8 mouse cellular contexts compared by ENCODE assay signal in genomic region chr8:95037106-95037925, GRCm38 (mm10). TPM values are rescaled to one million over a fixed set of nuclear protein-coding genes. Genes with fewer than 3 reads are reported as not detected.
DNase-seq lines count a peak whose midpoint lies in the region; ATAC-seq and TF ChIP-seq lines count a peak whose summit lies in the region.
"Had no signal": no experiment of that assay in that cellular context is flagged by ENCODE, and none has a peak within 500 bp of the region (broad histone marks: within the 10 kb centered on the region; RNA-seq: fewer than 3 reads in every experiment).

No protein-coding gene starts in this region.

- 45% methylated on average over 7 of the region's 7 CpGs for WGBS in liver, embryonic 12.5 days (ENCODE audit: insufficient replicate concordance)
- 53% methylated on average over 7 of the region's 7 CpGs for WGBS in liver, adult 2 months

- TF ChIP-seq CTCF in liver, adult 2 months (IDR thresholded peaks at IDR 0.05; ENCODE audit: low read depth, low read length) = no peak

- no peak overlapping the region for H3K9ac ChIP-seq in liver, embryonic 12.5 days
- H3K9ac ChIP-seq in liver, adult 2 months (ENCODE audit: low read depth, low read length) = no peak overlapping the region
- H3K9ac ChIP-seq: midbrain, embryonic 12.5 days had no signal

- H3K9me3 ChIP-seq in liver, embryonic 12.5 days (replicated peaks) = no peaks in the 10 kb centered on the region
- H3K9me3 ChIP-seq: midbrain, embryonic 12.5 days had no signal

- H3K4me3 ChIP-seq in liver, embryonic 12.5 days = no peak overlapping the region
- no peak overlapping the region for H3K4me3 ChIP-seq in liver, adult 2 months (ENCODE audit: insufficient read depth, low read depth, low read length)
- H3K4me3 ChIP-seq: midbrain, embryonic 12.5 days had no signal

- H3K4me2 ChIP-seq in liver, embryonic 12.5 days = no peak overlapping the region
- H3K4me2 ChIP-seq: midbrain, embryonic 12.5 days had no signal

- 0 out of 2 replicates have a peak, but pooled peaks cover 4% of the 10 kb centered on the region for H3K4me1 ChIP-seq in liver, embryonic 12.5 days
- H3K4me1 ChIP-seq in liver, adult 2 months (ENCODE audit: control insufficient read depth, insufficient read depth, low read length) = no peaks in the 10 kb centered on the region
- H3K4me1 ChIP-seq: midbrain, embryonic 12.5 days had no signal

- H3K79me2 ChIP-seq in liver, adult 2 months (ENCODE audit: control insufficient read depth, insufficient read depth, low read length) = no peaks in the 10 kb centered on the region

- DNase-seq in liver = peak; percentile 40
- DNase-seq in embryo, embryonic 10.5 days (ENCODE audit: low spot score) = peak; percentile 36
- DNase-seq in kidney, adult 9 months = peak; percentile 27
- DNase-seq in liver, adult 2 months (ENCODE audit: extremely low read depth, low read depth, low spot score) = peak; percentile 8
- peak; percentile 35 for DNase-seq in retina, embryonic 14.5 days (ENCODE audit: low spot score)
- DNase-seq in ovary, postnatal 14 days (ENCODE audit: low spot score) = no peak

- no peak for TF ChIP-seq POLR2A in liver, adult 2 months (IDR thresholded peaks at IDR 0.05; ENCODE audit: extremely low read depth, insufficient read depth, low read length)

- H3K36me3 ChIP-seq in liver, embryonic 12.5 days = no peaks in the 10 kb centered on the region
- H3K36me3 ChIP-seq in liver, adult 2 months (ENCODE audit: control insufficient read depth, insufficient read depth, low read length) = no peaks in the 10 kb centered on the region
- H3K36me3 ChIP-seq: midbrain, embryonic 12.5 days had no signal

- no peak for ATAC-seq in liver, embryonic 12.5 days

- no peak overlapping the region for H3K27ac ChIP-seq in liver, embryonic 12.5 days
- H3K27ac ChIP-seq in liver, adult 2 months (replicated peaks; ENCODE audit: insufficient read depth, low read depth, low read length) = no peak overlapping the region
- H3K27ac ChIP-seq: midbrain, embryonic 12.5 days had no signal

- no peaks in the 10 kb centered on the region for H3K27me3 ChIP-seq in liver, embryonic 12.5 days (replicated peaks)
- no peaks in the 10 kb centered on the region for H3K27me3 ChIP-seq in liver, adult 2 months (ENCODE audit: control insufficient read depth, insufficient read depth, low read length)
- H3K27me3 ChIP-seq: midbrain, embryonic 12.5 days had no signal

RNA-seq across cellular contexts. Expression of gene Drc7, which starts 17.6 kb away (rescaled TPM):
- 0.14 and 0.37 TPM in 2 replicates for polyA plus RNA-seq in liver, embryonic 12.5 days (2016; fragmentation: Nextera tagmentation; extraction: Ambion mirVana)
- not detected in 2 replicates for total RNA-seq in liver, adult 2 months (2014; rRNA removed)
- polyA plus RNA-seq in liver, adult 2 months (2012; rRNA removed) = not detected in 2 replicates
- polyA plus RNA-seq: midbrain, embryonic 12.5 days had no signal

RNA-seq across cellular contexts. Expression of gene Adgrg3, which starts 19.8 kb away (rescaled TPM):
- 7.9 and 8.7 TPM in 2 replicates for polyA plus RNA-seq in liver, embryonic 12.5 days (2016; fragmentation: Nextera tagmentation; extraction: Ambion mirVana)
- total RNA-seq in liver, adult 2 months (2014; rRNA removed) = 3.0 and 5.0 TPM in 2 replicates
- 4.4 and 8.5 TPM in 2 replicates for polyA plus RNA-seq in liver, adult 2 months (2012; rRNA removed)

RNA-seq across cellular contexts. Expression of gene Katnb1, which starts 43.7 kb away (rescaled TPM):
- polyA plus RNA-seq in liver, embryonic 12.5 days (2016; fragmentation: Nextera tagmentation; extraction: Ambion mirVana) = 17.8 and 18.5 TPM in 2 replicates
- 1.2 and 1.3 TPM in 2 replicates for total RNA-seq in liver, adult 2 months (2014; rRNA removed)
- 2.5 and 3.2 TPM in 2 replicates for polyA plus RNA-seq in liver, adult 2 months (2012; rRNA removed)
